Mouse (Mus musculus) left cerebral cortex, adult 8-10 months (tissue): ENCODE results near the gene Tmeff1. TPM values are rescaled to one million over a fixed set of nuclear protein-coding genes. Genes with fewer than 3 reads are reported as not detected.

Source experiments
- DNase-seq, 2 experiments: peaks; one replicate each; pipeline ENCODE4 v3.0.0; 2022; ENCODE audit warnings: low spot score in 2 of 2
- total RNA-seq, 4 experiments: library from RNA; stranded (reverse); gene quantifications; 2 replicates each; pipeline ENCODE4 v1.2.4; 2022

Gene Tmeff1
- 100 to 1,000 TPM; 116 to 134 (median 123) TPM for total RNA-seq

GRCm38 (mm10) chr4:48584421-48585240 is at the start of gene Tmeff1:
Tmeff1 (plus strand) TSS chr4:48585174.
- DNase-seq = peak in 1 of 2 experiments; percentile 23

GRCm38 (mm10) chr4:48536275-48536674 is 48.7 kb upstream of the Tmeff1 start:
- DNase-seq = no peak

- DNase-seq = no peak
These were observed 48.0 kb upstream of the Tmeff1 start for GRCm38 (mm10) chr4:48537024-48537423.

GRCm38 (mm10) chr4:48538581-48538980 is 46.4 kb upstream of the Tmeff1 start:
- DNase-seq = no peak

- DNase-seq = peak in 1 of 2 experiments; percentile 46
These were observed 45.0 kb upstream of the Tmeff1 start, which contains the start of gene Msantd3 for GRCm38 (mm10) chr4:48539841-48540575. Msantd3 (plus strand) TSS chr4:48539935.

GRCm38 (mm10) chr4:48540576-48541111 is 44.3 kb upstream of the Tmeff1 start:
- DNase-seq = no peak

GRCm38 (mm10) chr4:48541526-48542250 is 43.3 kb upstream of the Tmeff1 start:
- DNase-seq = no peak

GRCm38 (mm10) chr4:48542351-48542750 is 42.6 kb upstream of the Tmeff1 start:
- DNase-seq = no peak

GRCm38 (mm10) chr4:48543071-48543865 is 41.7 kb upstream of the Tmeff1 start:
- DNase-seq = no peak

GRCm38 (mm10) chr4:48544141-48544540 is 40.8 kb upstream of the Tmeff1 start:
- no peak for DNase-seq

- DNase-seq = no peak
These were observed 39.0 kb upstream of the Tmeff1 start for GRCm38 (mm10) chr4:48545966-48546365.

- no peak for DNase-seq
These were observed 38.1 kb upstream of the Tmeff1 start for GRCm38 (mm10) chr4:48546568-48547496.

GRCm38 (mm10) chr4:48548393-48549045 is 36.5 kb upstream of the Tmeff1 start:
- DNase-seq = no peak

GRCm38 (mm10) chr4:48549661-48550060 is 35.3 kb upstream of the Tmeff1 start:
- DNase-seq = no peak

- no peak for DNase-seq
These were observed 32.4 kb upstream of the Tmeff1 start for GRCm38 (mm10) chr4:48552486-48553064.

GRCm38 (mm10) chr4:48554132-48554531 is 30.8 kb upstream of the Tmeff1 start:
- DNase-seq = no peak

- no peak for DNase-seq
These were observed 29.2 kb upstream of the Tmeff1 start for GRCm38 (mm10) chr4:48555729-48556128.

- DNase-seq = no peak
These were observed 25.3 kb upstream of the Tmeff1 start for GRCm38 (mm10) chr4:48559652-48560051.

GRCm38 (mm10) chr4:48561824-48562223 is 23.1 kb upstream of the Tmeff1 start:
- DNase-seq = no peak
